Mouse (Mus musculus) mesoderm, embryonic 11.5 days (tissue): ENCODE measurements around the gene Ttc39b.
A peak's percentile ranks its signal among the peaks of the same experiment; 100 is the strongest.

Experiments
- DNase-seq: peaks from one replicate; pipeline ENCODE4 v3.0.0-alpha.2; 2012; ENCODE audit warnings: low read depth, low spot score

Ttc39b gene

GRCm38 (mm10) chr4:83183288-83183930, 140.6 kb downstream of the Ttc39b start:
- DNase-seq: peak; percentile 71

GRCm38 (mm10) chr4:83182178-83183068, 141.6 kb downstream of the Ttc39b start:
- no peak for DNase-seq

GRCm38 (mm10) chr4:83177471-83177870, 146.6 kb downstream of the Ttc39b start:
- no peak for DNase-seq

GRCm38 (mm10) chr4:83174946-83175345, 149.1 kb downstream of the Ttc39b start:
- no peak for DNase-seq

GRCm38 (mm10) chr4:83172278-83172677, 151.8 kb downstream of the Ttc39b start:
- no peak for DNase-seq

- peak; percentile 47 for DNase-seq
Observed at GRCm38 (mm10) chr4:83170741-83171140, 153.3 kb downstream of the Ttc39b start.
